12 mouse cellular contexts compared by ENCODE assay signal in genomic region chr9:92890063-92890462, GRCm38 (mm10).
"Had no signal": no experiment of that assay in that cellular context is flagged by ENCODE, and none has a peak within 500 bp of the region (broad histone marks: within the 10 kb centered on the region; RNA-seq: fewer than 3 reads in every experiment).

No protein-coding gene starts in this region.

- H3K9ac ChIP-seq: liver, embryonic 15.5 days; lung, embryonic 15.5 days; midbrain, embryonic 13.5 days; neural tube, embryonic 13.5 days had no signal

- H3K4me1 ChIP-seq: limb, embryonic 10.5 days; liver, embryonic 15.5 days; lung, embryonic 15.5 days; midbrain, embryonic 13.5 days; neural tube, embryonic 13.5 days had no signal

- H3K9me3 ChIP-seq: limb, embryonic 10.5 days; liver, embryonic 15.5 days; lung, embryonic 15.5 days; midbrain, embryonic 13.5 days; neural tube, embryonic 13.5 days had no signal

- DNase-seq: kidney, adult 18-20 months; kidney, postnatal 14 days; lung, postnatal 14 days; right cerebral cortex, adult 18-20 months; right cerebral cortex, postnatal 25 days; thymus, postnatal 4 days had no signal

- H3K27me3 ChIP-seq: liver, embryonic 15.5 days; lung, embryonic 15.5 days; midbrain, embryonic 13.5 days; neural tube, embryonic 13.5 days had no signal

- H3K36me3 ChIP-seq: limb, embryonic 10.5 days; liver, embryonic 15.5 days; lung, embryonic 15.5 days; midbrain, embryonic 13.5 days; neural tube, embryonic 13.5 days had no signal

- H3K4me3 ChIP-seq: limb, embryonic 10.5 days; liver, embryonic 15.5 days; lung, embryonic 15.5 days; midbrain, embryonic 13.5 days; neural tube, embryonic 13.5 days had no signal

- H3K4me2 ChIP-seq: liver, embryonic 11.5 days; liver, embryonic 15.5 days; lung, embryonic 15.5 days; midbrain, embryonic 13.5 days; neural tube, embryonic 13.5 days had no signal

- ATAC-seq: midbrain, embryonic 13.5 days had no signal

- H3K27ac ChIP-seq: limb, embryonic 10.5 days; liver, embryonic 15.5 days; lung, embryonic 15.5 days; midbrain, embryonic 13.5 days; neural tube, embryonic 13.5 days had no signal
